In the genomic region with DNA sequence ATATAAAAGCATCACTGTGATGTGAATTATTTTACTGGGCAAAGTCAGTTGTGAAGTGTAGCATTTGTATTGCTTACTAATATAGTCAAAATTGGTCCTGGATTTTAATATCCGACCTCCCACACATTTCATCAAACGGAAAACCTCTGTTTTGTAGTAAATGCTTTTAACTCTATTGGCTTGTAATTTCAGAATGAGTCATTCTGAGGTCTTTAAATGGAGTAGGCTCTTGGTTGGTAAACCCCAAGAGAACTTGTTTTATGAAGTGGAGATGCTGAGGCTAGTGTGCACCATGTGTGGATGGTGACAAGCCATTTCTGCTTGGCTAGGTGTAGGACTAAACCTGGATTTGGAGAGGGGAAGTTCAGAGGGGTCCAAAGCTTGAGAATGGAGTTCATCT, we compare ENCODE assay signal across 17 mouse cellular contexts. TPM values are rescaled to one million over a fixed set of nuclear protein-coding genes. Genes with fewer than 3 reads are reported as not detected.
"Had no signal": no experiment of that assay in that cellular context is flagged by ENCODE, and none has a peak within 500 bp of the region (broad histone marks: within the 10 kb centered on the region; RNA-seq: fewer than 3 reads in every experiment).

No protein-coding gene starts in this region.

- H3K9me3 ChIP-seq: neural tube, embryonic 13.5 days; neural tube, embryonic 15.5 days; stomach, embryonic 15.5 days had no signal

- H3K27me3 ChIP-seq: neural tube, embryonic 13.5 days; neural tube, embryonic 15.5 days; stomach, embryonic 15.5 days had no signal

- H3K4me2 ChIP-seq: neural tube, embryonic 13.5 days; neural tube, embryonic 15.5 days; stomach, embryonic 15.5 days had no signal

- H3K4me3 ChIP-seq: neural tube, embryonic 13.5 days; neural tube, embryonic 15.5 days; stomach, embryonic 15.5 days had no signal

- H3K9ac ChIP-seq: neural tube, embryonic 13.5 days; neural tube, embryonic 15.5 days; stomach, embryonic 15.5 days had no signal

- DNase-seq: retina, postnatal 1 day; right cerebral cortex, adult 18-20 months; right cerebral cortex, postnatal 14 days; right cerebral cortex, postnatal 25 days; right cerebral cortex, postnatal 4 days; spleen, adult 18-20 months; thymus, adult 18-20 months; thymus, adult 2 months; thymus, postnatal 14 days; thymus, postnatal 25 days; thymus, postnatal 36 days; thymus, postnatal 4 days had no signal

- H3K27ac ChIP-seq: neural tube, embryonic 13.5 days; neural tube, embryonic 15.5 days; stomach, embryonic 15.5 days; stomach, postnatal 0 days had no signal

- H3K4me1 ChIP-seq: stomach, embryonic 15.5 days had no signal

- H3K36me3 ChIP-seq: stomach, embryonic 15.5 days had no signal

RNA-seq across cellular contexts. Expression of a gene that starts 4.2 kb away (rescaled TPM):
- total RNA-seq: neutrophil, adult 5-6 weeks had no signal
